Mouse (Mus musculus): Measurements from ENCODE around the gene Olfr1154. TPM values are rescaled to one million over a fixed set of nuclear protein-coding genes. Genes with fewer than 3 reads are reported as not detected.

Olfr1154 gene
- total RNA-seq (2021) (not detected), polyA plus RNA-seq (2012; rRNA removed) (not detected in 2 replicates)
- long read RNA-seq, result 0 reads

DNA sequence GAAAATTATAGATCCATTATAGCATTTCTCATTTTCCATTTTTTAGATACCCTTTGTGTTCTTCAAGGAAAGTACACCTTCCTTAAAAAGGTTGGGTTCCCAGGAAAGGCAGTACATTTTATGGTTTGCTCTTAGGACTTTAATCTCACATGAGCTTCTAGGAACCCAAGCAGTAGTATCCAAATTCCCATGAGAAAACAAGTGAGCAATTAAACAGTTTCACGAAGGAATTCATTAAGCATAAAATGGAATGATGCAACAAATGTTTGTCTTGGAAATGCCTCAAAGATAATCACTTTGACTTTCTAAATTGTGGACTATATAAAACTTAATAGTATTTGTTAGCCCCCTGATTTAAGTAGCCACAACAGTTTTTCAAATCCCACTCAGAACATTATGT lies at the start of gene Olfr1154:
TSS of gene Olfr1154 (minus strand) at position 101 of the 400 bp plus-strand sequence.
- TF ChIP-seq EP300 (IDR thresholded peaks at IDR 0.05; ENCODE audit: insufficient read depth, low read depth, low read length) (no peak), CTCF (IDR thresholded peaks at IDR 0.05) (no peak), POLR2A (IDR thresholded peaks at IDR 0.05; ENCODE audit: insufficient read depth, low read depth, low read length) (no peak)
- no peaks in the 10 kb centered on the region for H3K4me1 ChIP-seq (ENCODE audit: control insufficient read depth, insufficient read depth, low read length)
- no peak within 1 kb of the TSS for H3K27ac ChIP-seq
- no peaks in the 10 kb centered on the region for H3K27me3 ChIP-seq (ENCODE audit: control insufficient read depth, insufficient read depth, low read length)
- no peak within 1 kb of the TSS for H3K4me3 ChIP-seq
- 62% methylated on average over 1 of the region's 1 CpGs for WGBS
- DNase-seq, result no peak
- intact Hi-C loops (cut with DNase I), result no loop called here
- H3K9ac ChIP-seq (ENCODE audit: low read depth, low read length), result no peak within 1 kb of the TSS
- H3K79me2 ChIP-seq (replicated peaks; ENCODE audit: control insufficient read depth, insufficient read depth, low read length), result no peaks in the 10 kb centered on the region
- no peaks in the 10 kb centered on the region for H3K36me3 ChIP-seq (ENCODE audit: control insufficient read depth, insufficient read depth, low read length)

- Histone ChIP-seq H3K4me3 (no peak within 1 kb of the TSS), H3K27me3 (ENCODE audit: control insufficient read depth, insufficient read depth, low read length) (no peaks in the 10 kb centered on the region), H3K9ac (ENCODE audit: low read depth, low read length) (no peak within 1 kb of the TSS), H3K4me1 (ENCODE audit: control insufficient read depth, insufficient read depth, low read length) (no peaks in the 10 kb centered on the region), H3K79me2 (replicated peaks; ENCODE audit: control insufficient read depth, insufficient read depth, low read length) (no peaks in the 10 kb centered on the region), H3K36me3 (ENCODE audit: control insufficient read depth, insufficient read depth, low read length) (no peaks in the 10 kb centered on the region), H3K27ac (no peak within 1 kb of the TSS)
- DNase-seq, result no peak
- intact Hi-C loops (cut with DNase I), result no loop called here
- no peak for TF ChIP-seq EP300 (IDR thresholded peaks at IDR 0.05; ENCODE audit: insufficient read depth, low read depth, low read length)
- TF ChIP-seq POLR2A (IDR thresholded peaks at IDR 0.05; ENCODE audit: insufficient read depth, low read depth, low read length), result no peak
- TF ChIP-seq CTCF (IDR thresholded peaks at IDR 0.05), result no peak
Observed at GRCm38 (mm10) chr2:87953000-87953399, 48.0 kb upstream of the Olfr1154 start, which contains the start of gene Olfr1156. Gene Olfr1156, minus strand, starts transcription at chr2:87953100.

DNA sequence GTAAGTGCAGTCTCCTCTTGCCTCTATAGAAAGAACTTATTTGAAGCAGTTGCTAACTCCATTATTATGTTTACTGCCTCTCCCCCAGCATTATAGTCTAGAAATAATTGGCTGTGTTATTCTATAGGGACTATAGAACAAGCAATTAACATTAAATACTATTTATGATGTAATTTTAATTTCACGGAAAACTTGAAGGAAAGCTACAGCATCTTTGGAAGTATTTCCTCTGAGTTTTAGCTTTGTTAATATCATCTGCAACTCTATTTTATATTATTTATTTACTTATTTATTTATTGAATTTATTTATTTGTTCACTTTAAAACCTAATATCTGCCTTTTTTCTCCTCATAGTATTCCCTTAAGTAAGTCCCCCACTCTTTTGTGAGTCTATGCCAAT lies 40.1 kb upstream of the Olfr1154 start, which contains the start of gene Olfr1155:
TSS of gene Olfr1155 (minus strand) at position 101 of the 400 bp plus-strand sequence.
- no peak for TF ChIP-seq POLR2A (IDR thresholded peaks at IDR 0.05; ENCODE audit: insufficient read depth, low read depth, low read length)
- TF ChIP-seq EP300 (IDR thresholded peaks at IDR 0.05; ENCODE audit: insufficient read depth, low read depth, low read length), result no peak
- no peak for TF ChIP-seq CTCF (IDR thresholded peaks at IDR 0.05)
- Histone ChIP-seq H3K9ac (ENCODE audit: low read depth, low read length) (no peak within 1 kb of the TSS), H3K79me2 (replicated peaks; ENCODE audit: control insufficient read depth, insufficient read depth, low read length) (no peaks in the 10 kb centered on the region), H3K27ac (no peak within 1 kb of the TSS), H3K36me3 (ENCODE audit: control insufficient read depth, insufficient read depth, low read length) (no peaks in the 10 kb centered on the region), H3K27me3 (ENCODE audit: control insufficient read depth, insufficient read depth, low read length) (no peaks in the 10 kb centered on the region), H3K4me1 (ENCODE audit: control insufficient read depth, insufficient read depth, low read length) (no peaks in the 10 kb centered on the region), H3K4me3 (no peak within 1 kb of the TSS)
- no peak for DNase-seq
- intact Hi-C loops (cut with DNase I), result no loop called here
- 95% methylated on average over 1 of the region's 1 CpGs for WGBS

- 54% methylated on average over 1 of the region's 1 CpGs for WGBS
- intact Hi-C loops (cut with DNase I), result no loop called here
- Histone ChIP-seq H3K9ac (ENCODE audit: low read depth, low read length) (no peak within 1 kb of the TSS), H3K27ac (no peak within 1 kb of the TSS), H3K4me3 (no peak within 1 kb of the TSS), H3K4me1 (ENCODE audit: control insufficient read depth, insufficient read depth, low read length) (no peaks in the 10 kb centered on the region), H3K36me3 (ENCODE audit: control insufficient read depth, insufficient read depth, low read length) (no peaks in the 10 kb centered on the region), H3K79me2 (replicated peaks; ENCODE audit: control insufficient read depth, insufficient read depth, low read length) (no peaks in the 10 kb centered on the region), H3K27me3 (ENCODE audit: control insufficient read depth, insufficient read depth, low read length) (no peaks in the 10 kb centered on the region)
- DNase-seq, result no peak
- TF ChIP-seq CTCF (IDR thresholded peaks at IDR 0.05), result no peak
- no peak for TF ChIP-seq EP300 (IDR thresholded peaks at IDR 0.05; ENCODE audit: insufficient read depth, low read depth, low read length)
- TF ChIP-seq POLR2A (IDR thresholded peaks at IDR 0.05; ENCODE audit: insufficient read depth, low read depth, low read length), result no peak
Observed at GRCm38 (mm10) chr2:87894662-87895061, 10.3 kb downstream of the Olfr1154 start, which contains the start of gene Olfr1153. Gene Olfr1153, plus strand, starts transcription at chr2:87894962.

GRCm38 (mm10) chr2:87866192-87866591 lies 38.8 kb downstream of the Olfr1154 start, which contains the start of gene Olfr1152:
Gene Olfr1152, plus strand, starts transcription at chr2:87866492.
- no peak for DNase-seq
- no peak within 1 kb of the TSS for H3K4me3 ChIP-seq
- H3K27ac ChIP-seq, result no peak within 1 kb of the TSS
- H3K36me3 ChIP-seq (ENCODE audit: control insufficient read depth, insufficient read depth, low read length), result no peaks in the 10 kb centered on the region
- no peaks in the 10 kb centered on the region for H3K79me2 ChIP-seq (replicated peaks; ENCODE audit: control insufficient read depth, insufficient read depth, low read length)
- no peaks in the 10 kb centered on the region for H3K4me1 ChIP-seq (ENCODE audit: control insufficient read depth, insufficient read depth, low read length)
- no peak within 1 kb of the TSS for H3K9ac ChIP-seq (ENCODE audit: low read depth, low read length)
- no peak for TF ChIP-seq EP300 (IDR thresholded peaks at IDR 0.05; ENCODE audit: insufficient read depth, low read depth, low read length)
- TF ChIP-seq POLR2A (IDR thresholded peaks at IDR 0.05; ENCODE audit: insufficient read depth, low read depth, low read length), result no peak
- no peak for TF ChIP-seq CTCF (IDR thresholded peaks at IDR 0.05)
- no peaks in the 10 kb centered on the region for H3K27me3 ChIP-seq (ENCODE audit: control insufficient read depth, insufficient read depth, low read length)
- intact Hi-C loops (cut with DNase I), result no loop called here

DNA sequence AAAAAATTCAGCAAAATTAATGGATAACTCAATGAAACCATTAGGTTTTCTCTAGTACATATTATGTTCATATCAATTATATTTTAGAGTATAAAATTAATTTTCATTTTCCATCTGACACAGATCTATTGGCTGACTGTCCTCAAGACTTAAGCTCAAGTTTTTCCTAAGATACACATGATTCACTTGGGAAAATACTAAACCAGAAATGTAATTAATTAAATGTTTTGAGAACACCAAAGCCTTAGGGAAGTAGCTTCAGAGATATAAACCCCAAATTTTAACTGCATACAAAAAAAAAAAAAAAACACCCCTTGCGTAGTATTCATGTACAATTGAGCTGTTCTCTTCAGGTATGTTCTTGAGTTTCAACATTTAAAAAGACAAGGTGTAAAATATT lies 49.4 kb downstream of the Olfr1154 start, which contains the start of gene Olfr1151:
TSS of gene Olfr1151 (plus strand) at position 301 of the 400 bp plus-strand sequence.
- 67% methylated on average over 1 of the region's 1 CpGs for WGBS
- H3K27me3 ChIP-seq (ENCODE audit: control insufficient read depth, insufficient read depth, low read length), result no peaks in the 10 kb centered on the region
- H3K36me3 ChIP-seq (ENCODE audit: control insufficient read depth, insufficient read depth, low read length), result no peaks in the 10 kb centered on the region
- H3K4me1 ChIP-seq (ENCODE audit: control insufficient read depth, insufficient read depth, low read length), result no peaks in the 10 kb centered on the region
- TF ChIP-seq POLR2A (IDR thresholded peaks at IDR 0.05; ENCODE audit: insufficient read depth, low read depth, low read length), result no peak
- TF ChIP-seq EP300 (IDR thresholded peaks at IDR 0.05; ENCODE audit: insufficient read depth, low read depth, low read length), result no peak
- no peak for TF ChIP-seq CTCF (IDR thresholded peaks at IDR 0.05)
- H3K27ac ChIP-seq, result no peak within 1 kb of the TSS
- intact Hi-C loops (cut with DNase I), result no loop called here
- no peaks in the 10 kb centered on the region for H3K79me2 ChIP-seq (replicated peaks; ENCODE audit: control insufficient read depth, insufficient read depth, low read length)
- no peak within 1 kb of the TSS for H3K4me3 ChIP-seq
- no peak for DNase-seq
- H3K9ac ChIP-seq (ENCODE audit: low read depth, low read length), result no peak within 1 kb of the TSS

Other genes starting within 250 kb of the Olfr1154 start
- gene Olfr1134, start 246.7 kb downstream of the Olfr1154 start, total RNA-seq (2021), result not detected
- not detected in 2 replicates for gene Olfr1134, start 246.7 kb downstream of the Olfr1154 start, polyA plus RNA-seq (2012; rRNA removed)
- not detected for gene Olfr1135, start 231.5 kb downstream of the Olfr1154 start, total RNA-seq (2021)
- not detected in 2 replicates for gene Olfr1135, start 231.5 kb downstream of the Olfr1154 start, polyA plus RNA-seq (2012; rRNA removed)
- not detected for gene Olfr1136, start 211.2 kb downstream of the Olfr1154 start, total RNA-seq (2021)
- gene Olfr1136, start 211.2 kb downstream of the Olfr1154 start, polyA plus RNA-seq (2012; rRNA removed), result not detected in 2 replicates
- gene Olfr1137, start 192.0 kb downstream of the Olfr1154 start, total RNA-seq (2021), result not detected
- gene Olfr1137, start 192.0 kb downstream of the Olfr1154 start, polyA plus RNA-seq (2012; rRNA removed), result not detected in 2 replicates
- not detected for gene Olfr1138, start 165.2 kb downstream of the Olfr1154 start, total RNA-seq (2021)
- gene Olfr1138, start 165.2 kb downstream of the Olfr1154 start, polyA plus RNA-seq (2012; rRNA removed), result not detected in 2 replicates
- gene Olfr1140, start 161.4 kb downstream of the Olfr1154 start, total RNA-seq (2021), result not detected
- not detected in 2 replicates for gene Olfr1140, start 161.4 kb downstream of the Olfr1154 start, polyA plus RNA-seq (2012; rRNA removed)
- gene Olfr1141, start 151.2 kb downstream of the Olfr1154 start, total RNA-seq (2021), result not detected
- not detected in 2 replicates for gene Olfr1141, start 151.2 kb downstream of the Olfr1154 start, polyA plus RNA-seq (2012; rRNA removed)
- not detected for gene Olfr152, start 125.7 kb downstream of the Olfr1154 start, total RNA-seq (2021)
- not detected in 2 replicates for gene Olfr152, start 125.7 kb downstream of the Olfr1154 start, polyA plus RNA-seq (2012; rRNA removed)
- not detected for gene Olfr1143, start 104.6 kb downstream of the Olfr1154 start, total RNA-seq (2021)
- gene Olfr1143, start 104.6 kb downstream of the Olfr1154 start, polyA plus RNA-seq (2012; rRNA removed), result not detected in 2 replicates
- gene Olfr1145, start 95.3 kb downstream of the Olfr1154 start, total RNA-seq (2021), result not detected
- gene Olfr1145, start 95.3 kb downstream of the Olfr1154 start, polyA plus RNA-seq (2012; rRNA removed), result not detected in 2 replicates
- not detected for gene Olfr1148, start 74.6 kb downstream of the Olfr1154 start, total RNA-seq (2021)
- gene Olfr1148, start 74.6 kb downstream of the Olfr1154 start, polyA plus RNA-seq (2012; rRNA removed), result not detected in 2 replicates
- gene Olfr1150-ps1, start 61.2 kb downstream of the Olfr1154 start, total RNA-seq (2021), result not detected
- not detected in 2 replicates for gene Olfr1150-ps1, start 61.2 kb downstream of the Olfr1154 start, polyA plus RNA-seq (2012; rRNA removed)
- gene Olfr1151, start 49.3 kb downstream of the Olfr1154 start, total RNA-seq (2021), result not detected
- gene Olfr1151, start 49.3 kb downstream of the Olfr1154 start, polyA plus RNA-seq (2012; rRNA removed), result not detected in 2 replicates
- gene Olfr1152, start 38.7 kb downstream of the Olfr1154 start, total RNA-seq (2021), result not detected
- gene Olfr1152, start 38.7 kb downstream of the Olfr1154 start, polyA plus RNA-seq (2012; rRNA removed), result not detected in 2 replicates
- not detected for gene Olfr1153, start 10.2 kb downstream of the Olfr1154 start, total RNA-seq (2021)
- not detected in 2 replicates for gene Olfr1153, start 10.2 kb downstream of the Olfr1154 start, polyA plus RNA-seq (2012; rRNA removed)
- not detected for gene Olfr1155, start 40.0 kb upstream of the Olfr1154 start, total RNA-seq (2021)
- not detected in 2 replicates for gene Olfr1155, start 40.0 kb upstream of the Olfr1154 start, polyA plus RNA-seq (2012; rRNA removed)
- not detected for gene Olfr1156, start 47.9 kb upstream of the Olfr1154 start, total RNA-seq (2021)
- gene Olfr1156, start 47.9 kb upstream of the Olfr1154 start, polyA plus RNA-seq (2012; rRNA removed), result not detected in 2 replicates
- not detected for gene Olfr1157, start 63.1 kb upstream of the Olfr1154 start, total RNA-seq (2021)
- gene Olfr1157, start 63.1 kb upstream of the Olfr1154 start, polyA plus RNA-seq (2012; rRNA removed), result not detected in 2 replicates
- gene Olfr74, start 69.5 kb upstream of the Olfr1154 start, total RNA-seq (2021), result not detected
- not detected in 2 replicates for gene Olfr74, start 69.5 kb upstream of the Olfr1154 start, polyA plus RNA-seq (2012; rRNA removed)
- not detected for gene Olfr1158, start 84.9 kb upstream of the Olfr1154 start, total RNA-seq (2021)
- not detected in 2 replicates for gene Olfr1158, start 84.9 kb upstream of the Olfr1154 start, polyA plus RNA-seq (2012; rRNA removed)
- not detected for gene Olfr1160, start 103.1 kb upstream of the Olfr1154 start, total RNA-seq (2021)
- gene Olfr1160, start 103.1 kb upstream of the Olfr1154 start, polyA plus RNA-seq (2012; rRNA removed), result not detected in 2 replicates
- gene Olfr1161, start 117.6 kb upstream of the Olfr1154 start, total RNA-seq (2021), result not detected
- gene Olfr1161, start 117.6 kb upstream of the Olfr1154 start, polyA plus RNA-seq (2012; rRNA removed), result not detected in 2 replicates
- not detected for gene Olfr73, start 132.5 kb upstream of the Olfr1154 start, total RNA-seq (2021)
- not detected in 2 replicates for gene Olfr73, start 132.5 kb upstream of the Olfr1154 start, polyA plus RNA-seq (2012; rRNA removed)
- not detected for gene Olfr1162, start 146.0 kb upstream of the Olfr1154 start, total RNA-seq (2021)
- gene Olfr1162, start 146.0 kb upstream of the Olfr1154 start, polyA plus RNA-seq (2012; rRNA removed), result not detected in 2 replicates
- not detected for gene Olfr1163, start 166.7 kb upstream of the Olfr1154 start, total RNA-seq (2021)
- not detected in 2 replicates for gene Olfr1163, start 166.7 kb upstream of the Olfr1154 start, polyA plus RNA-seq (2012; rRNA removed)
- not detected for gene Olfr1164, start 188.8 kb upstream of the Olfr1154 start, total RNA-seq (2021)
- gene Olfr1164, start 188.8 kb upstream of the Olfr1154 start, polyA plus RNA-seq (2012; rRNA removed), result not detected in 2 replicates
- gene Olfr1166, start 223.1 kb upstream of the Olfr1154 start, total RNA-seq (2021), result not detected
- gene Olfr1166, start 223.1 kb upstream of the Olfr1154 start, polyA plus RNA-seq (2012; rRNA removed), result not detected in 2 replicates

All from heart, adult 2 months (tissue).